Mouse (Mus musculus) lung, embryonic 15.5 days (tissue): ENCODE results near the gene Patj. TPM values are rescaled to one million over a fixed set of nuclear protein-coding genes. Genes with fewer than 3 reads are reported as not detected.
"Not testable (repeated sequence)": the region's sequence is repeated elsewhere in the genome, so short reads cannot be mapped to it uniquely, and the experiment has no call there.

Source experiments
- ATAC-seq: fragments of 200-750 bp; cut with Nextera tagmentation; 2 replicates; pipeline ENCODE4 v1.8.0; 2017; ENCODE audit warnings: moderate number of reproducible peaks, borderline replicate concordance; ENCODE audit not compliant: low FRiP score, low TSS enrichment; ENCODE audit errors: extremely low read depth
- H3K27ac ChIP-seq: fragments of 300-500 bp; sonication (generic); 2 replicates; pipeline ENCODE4 v1.5.1; 2015; ENCODE audit warnings: moderate library complexity, mild to moderate bottlenecking, inconsistent platforms
- H3K27me3 ChIP-seq: fragments of 300-500 bp; sonication (generic); 2 replicates; pipeline ENCODE4 v1.6.1; 2015; ENCODE audit warnings: inconsistent platforms
- H3K36me3 ChIP-seq: fragments of 300-500 bp; sonication (generic); 2 replicates; pipeline ENCODE4 v1.6.1; 2015; ENCODE audit warnings: inconsistent platforms
- H3K4me1 ChIP-seq: fragments of 300-500 bp; sonication (generic); 2 replicates; pipeline ENCODE4 v1.6.1; 2015; ENCODE audit warnings: inconsistent platforms
- H3K4me2 ChIP-seq: fragments of 300-500 bp; sonication (generic); 2 replicates; pipeline ENCODE4 v1.6.1; 2015; ENCODE audit warnings: inconsistent platforms, mild to moderate bottlenecking, moderate library complexity
- H3K4me3 ChIP-seq: fragments of 300-500 bp; sonication (generic); 2 replicates; pipeline ENCODE4 v1.5.1; 2015; ENCODE audit warnings: mild to moderate bottlenecking, inconsistent platforms
- H3K9ac ChIP-seq: fragments of 300-500 bp; sonication (generic); 2 replicates; pipeline ENCODE4 v1.6.1; 2015; ENCODE audit warnings: inconsistent platforms
- H3K9me3 ChIP-seq: fragments of 300-500 bp; sonication (generic); 2 replicates; pipeline ENCODE4 v1.6.1; 2016; ENCODE audit warnings: inconsistent platforms
- WGBS: fragments of 180-500 bp; shearing (Covaris S2); methylation state at CpG from one replicate; pipeline ENCODE4 v1.1.7; 2015; 5-methylcytosine and 5-hydroxymethylcytosine counted together
- polyA plus RNA-seq: library from polyadenylated mRNA; unstranded; fragments of >200 nt; fragmentation: Nextera tagmentation; extraction: Ambion mirVana; gene quantifications from 2 replicates; pipeline ENCODE4 v1.2.1, GENCODE M21; 2015

Patj gene
- polyA plus RNA-seq, 1 experiment from 2014 or later, result 23.8 TPM

DNA sequence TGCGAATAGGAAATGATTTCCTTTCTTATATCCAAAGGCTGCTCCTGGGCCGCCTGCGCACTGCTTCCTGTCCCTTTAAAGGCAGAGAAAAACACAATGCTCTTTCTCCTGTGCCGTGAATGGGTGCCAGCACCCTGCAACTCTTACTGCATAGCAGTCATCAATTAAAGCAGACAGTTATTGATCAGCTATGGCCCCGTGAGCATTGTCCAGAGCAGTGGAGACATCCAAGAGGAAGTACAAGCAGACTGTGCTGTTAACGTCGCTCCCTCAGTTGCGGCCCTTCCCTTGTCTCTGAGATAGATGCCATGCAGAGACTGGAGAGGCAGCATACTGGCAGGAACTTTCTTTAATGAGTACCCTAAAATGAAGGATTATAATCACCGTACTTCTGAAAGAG, 292.9 kb downstream of the Patj start:
- Histone ChIP-seq H3K4me1 (no peaks in the 10 kb centered on the region), H3K4me2 (no peak overlapping the region), H3K27ac (no peak overlapping the region), H3K27me3 (no peaks in the 10 kb centered on the region), H3K9me3 (no peaks in the 10 kb centered on the region), H3K36me3 (0 out of 2 replicates have a peak, but pooled peaks cover 3% of the 10 kb centered on the region), H3K9ac (no peak overlapping the region), H3K4me3 (no peak overlapping the region)
- ATAC-seq, result no peak
- WGBS, result 76% methylated on average over 9 of the region's 9 CpGs

DNA sequence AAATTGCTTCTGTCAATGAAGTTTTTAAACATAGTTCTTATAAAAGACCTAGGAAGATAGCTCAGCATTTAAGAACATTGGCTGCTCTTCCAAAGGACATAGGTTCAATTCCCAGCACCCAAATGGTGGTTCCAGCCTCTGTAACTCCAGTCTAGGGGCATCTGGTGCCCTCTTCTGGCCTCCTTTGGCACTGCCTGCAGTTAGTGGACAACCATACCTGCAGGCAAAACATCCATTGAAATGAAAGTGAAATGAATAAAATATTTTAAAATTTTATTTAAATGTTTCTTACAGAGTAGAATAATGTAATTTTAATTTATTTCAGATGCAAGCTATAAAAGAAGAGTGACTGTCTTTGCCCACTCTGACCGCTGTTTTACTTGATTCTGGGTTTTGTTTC, 294.4 kb downstream of the Patj start:
- ATAC-seq, result no peak
- Histone ChIP-seq H3K9ac (no peak overlapping the region), H3K4me1 (no peaks in the 10 kb centered on the region), H3K36me3 (0 out of 2 replicates have a peak, but pooled peaks cover 3% of the 10 kb centered on the region), H3K27ac (no peak overlapping the region), H3K9me3 (no peaks in the 10 kb centered on the region), H3K4me2 (no peak overlapping the region), H3K4me3 (no peak overlapping the region), H3K27me3 (no peaks in the 10 kb centered on the region)
- WGBS, result 86% methylated on average over 1 of the region's 1 CpGs

DNA sequence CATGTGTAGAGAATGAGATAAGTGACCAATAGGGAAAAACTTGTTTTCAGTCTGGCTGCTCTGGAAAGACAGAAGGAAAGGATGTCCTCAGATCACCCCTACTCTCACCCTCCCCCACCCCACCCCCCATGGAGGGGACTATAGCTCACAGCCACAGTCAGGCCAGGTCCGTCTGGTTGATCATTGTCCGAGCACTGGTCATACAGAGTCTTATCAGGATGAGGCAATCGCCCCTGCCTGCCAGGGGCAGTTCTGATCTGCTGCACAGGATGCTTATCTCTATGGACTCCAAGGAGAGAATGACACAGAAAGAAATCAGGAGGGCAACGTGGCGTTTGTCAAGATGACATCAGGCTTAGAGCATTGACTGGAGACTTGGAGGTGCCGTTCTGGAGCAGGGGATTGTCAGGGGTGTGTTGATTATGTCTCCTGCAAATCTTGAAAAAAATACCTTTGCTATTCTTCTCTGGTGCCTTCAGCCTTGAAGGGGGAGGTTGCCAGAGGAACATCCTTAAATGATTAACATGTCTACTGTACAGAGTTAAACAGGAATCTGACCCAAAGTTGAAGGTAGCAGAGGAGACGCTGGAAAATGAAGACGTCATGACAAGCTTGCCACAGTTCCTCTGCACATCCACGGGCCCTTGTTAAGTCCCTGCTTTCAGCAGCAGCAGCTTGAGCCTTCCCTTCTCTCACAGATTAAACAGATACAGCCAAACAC, 298.0 kb downstream of the Patj start:
- 27% methylated on average over 9 of the region's 9 CpGs for WGBS
- Histone ChIP-seq H3K9me3 (no peaks in the 10 kb centered on the region), H3K9ac (no peak overlapping the region), H3K27me3 (no peaks in the 10 kb centered on the region), H3K4me1 (no peaks in the 10 kb centered on the region), H3K4me2 (no peak overlapping the region), H3K27ac (no peak overlapping the region), H3K4me3 (no peak overlapping the region), H3K36me3 (0 out of 2 replicates have a peak, but pooled peaks cover 3% of the 10 kb centered on the region)
- ATAC-seq, result no peak

DNA sequence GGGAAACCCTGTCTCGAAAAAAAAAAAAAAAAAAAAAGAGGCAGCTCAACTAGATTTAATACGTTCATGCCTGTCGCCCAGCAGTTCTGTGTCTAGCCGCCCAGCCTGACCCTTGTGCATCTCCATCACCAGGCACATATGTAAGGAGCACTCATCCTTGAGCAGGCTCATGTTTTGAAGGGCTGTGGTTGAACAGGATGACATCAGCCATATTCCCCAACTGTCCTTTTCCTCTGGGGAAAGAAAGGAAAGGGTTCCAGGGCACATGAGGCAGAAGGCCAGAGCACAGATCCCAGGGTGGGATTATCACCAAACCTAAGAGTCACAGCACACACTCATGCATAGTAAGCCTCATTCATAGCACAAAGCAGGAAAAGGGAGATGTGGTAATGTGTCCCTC, 302.3 kb downstream of the Patj start:
- no peaks in the 10 kb centered on the region for H3K27me3 ChIP-seq
- no peak overlapping the region for H3K4me2 ChIP-seq
- no peaks in the 10 kb centered on the region for H3K36me3 ChIP-seq
- 74% methylated on average over 4 of the region's 4 CpGs for WGBS
- H3K4me3 ChIP-seq, result no peak overlapping the region
- H3K4me1 ChIP-seq, result no peaks in the 10 kb centered on the region
- no peaks in the 10 kb centered on the region for H3K9me3 ChIP-seq
- ATAC-seq, result no peak
- H3K9ac ChIP-seq, result no peak overlapping the region
- no peak overlapping the region for H3K27ac ChIP-seq

DNA sequence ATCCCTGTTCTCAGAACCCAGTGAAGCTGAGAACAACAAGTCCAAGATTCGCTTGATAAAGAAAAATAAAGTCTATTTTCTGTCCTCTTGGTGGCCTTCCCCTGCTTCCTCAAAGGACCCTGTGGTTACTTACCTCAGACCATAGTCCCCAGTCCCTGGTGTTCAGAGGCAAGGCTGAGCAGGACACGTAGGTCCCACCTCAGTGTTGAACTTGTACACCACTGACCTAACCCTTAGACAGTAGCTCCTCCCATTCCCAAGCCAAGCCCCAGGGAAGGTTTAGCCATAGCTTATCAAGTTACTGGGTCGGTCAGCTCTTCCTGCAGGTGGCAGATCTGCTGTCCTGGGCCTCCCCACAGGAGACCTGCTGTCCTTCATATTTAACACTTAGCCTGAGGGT, 303.3 kb downstream of the Patj start:
- Histone ChIP-seq H3K9me3 (no peaks in the 10 kb centered on the region), H3K36me3 (no peaks in the 10 kb centered on the region), H3K27ac (no peak overlapping the region), H3K4me1 (no peaks in the 10 kb centered on the region), H3K27me3 (no peaks in the 10 kb centered on the region), H3K4me2 (no peak overlapping the region), H3K9ac (no peak overlapping the region), H3K4me3 (no peak overlapping the region)
- WGBS, result 53% methylated on average over 3 of the region's 3 CpGs
- ATAC-seq, result no peak

DNA sequence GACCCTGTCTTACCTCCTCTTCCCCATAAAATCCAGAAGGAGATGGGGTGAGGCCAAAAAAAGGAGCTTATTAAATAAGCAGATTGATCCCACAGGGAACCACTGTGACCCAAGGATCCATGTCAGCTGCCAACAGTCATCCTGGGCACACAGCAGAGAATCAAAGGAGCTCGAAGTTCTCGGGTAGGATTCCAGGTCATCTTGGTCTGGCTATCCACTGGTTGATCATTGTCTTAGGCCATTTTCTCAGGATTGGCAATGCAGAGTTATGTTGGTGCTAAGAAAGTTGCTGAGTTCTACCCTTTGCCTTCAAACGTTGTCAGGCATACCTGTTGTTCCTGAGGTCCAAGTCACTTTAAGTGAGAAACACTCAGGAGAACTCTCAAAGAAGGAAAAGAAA, 304.6 kb downstream of the Patj start:
- Histone ChIP-seq H3K4me2 (no peak overlapping the region), H3K4me3 (no peak overlapping the region), H3K27ac (no peak overlapping the region), H3K27me3 (no peaks in the 10 kb centered on the region), H3K4me1 (no peaks in the 10 kb centered on the region), H3K36me3 (no peaks in the 10 kb centered on the region), H3K9ac (no peak overlapping the region), H3K9me3 (no peaks in the 10 kb centered on the region)
- 93% methylated on average over 3 of the region's 3 CpGs for WGBS
- ATAC-seq, result no peak

DNA sequence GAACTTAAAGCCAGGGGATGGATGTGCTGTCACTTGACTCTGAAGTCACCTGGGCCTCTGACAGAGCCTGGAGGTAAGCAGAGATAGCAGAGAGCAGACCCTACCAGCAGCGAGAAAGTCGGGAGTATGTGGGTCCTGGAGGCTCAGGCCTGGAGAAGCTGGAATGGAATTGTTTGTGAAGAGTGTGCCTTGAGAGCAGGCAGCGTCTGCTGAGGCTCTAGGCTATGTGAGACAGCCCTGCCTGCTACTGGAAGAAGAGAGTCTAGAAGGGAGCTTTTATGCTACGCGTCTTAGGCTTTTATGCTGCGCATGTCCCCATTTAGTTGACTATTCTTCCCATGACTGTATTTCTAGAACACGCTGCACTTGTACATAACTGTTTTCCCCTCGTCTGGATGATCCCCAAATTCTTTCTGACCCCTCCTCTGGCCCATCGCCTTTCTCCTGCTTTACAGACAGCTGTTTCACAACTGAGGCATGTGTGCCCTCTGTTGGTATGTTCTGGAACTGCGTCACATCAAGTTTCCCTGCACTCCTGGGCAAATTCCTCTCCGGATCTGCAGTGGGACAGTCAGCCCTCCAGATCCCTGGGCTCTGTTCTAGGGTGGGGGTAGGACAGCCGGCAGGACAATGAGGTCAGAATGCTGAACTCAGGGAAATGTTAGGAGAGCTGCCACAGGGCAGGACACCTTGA, 306.8 kb downstream of the Patj start:
- H3K4me1 ChIP-seq, result no peaks in the 10 kb centered on the region
- H3K36me3 ChIP-seq, result no peaks in the 10 kb centered on the region
- H3K27ac ChIP-seq, result no peak overlapping the region
- no peaks in the 10 kb centered on the region for H3K27me3 ChIP-seq
- H3K9ac ChIP-seq, result no peak overlapping the region
- no peaks in the 10 kb centered on the region for H3K9me3 ChIP-seq
- H3K4me2 ChIP-seq, result 0 out of 2 replicates have a peak overlapping the region, but pooled peaks have one; percentile 14
- no peak; the same call in 1 of the 2 replicates for ATAC-seq
- 25% methylated on average over 12 of the region's 12 CpGs for WGBS
- H3K4me3 ChIP-seq, result no peak overlapping the region

DNA sequence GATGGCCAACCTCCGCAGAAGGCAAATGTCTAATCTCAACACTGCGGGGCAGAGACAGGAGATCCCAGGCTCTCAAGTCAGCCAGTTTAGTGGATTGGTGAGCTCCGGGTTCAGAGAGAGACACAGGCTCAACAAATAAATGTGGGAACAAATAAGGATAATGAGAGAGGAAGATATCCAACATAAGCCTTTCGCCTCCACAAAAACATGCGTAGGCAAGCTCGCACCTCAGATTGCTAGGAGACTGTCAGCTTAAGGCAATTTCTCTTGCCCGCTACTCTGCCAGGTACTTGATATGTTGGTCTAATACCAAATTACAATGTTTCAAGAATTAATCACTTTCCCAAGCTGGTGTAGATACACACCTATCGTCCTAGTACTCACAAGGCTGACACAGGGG, 315.3 kb downstream of the Patj start:
- WGBS, result 90% methylated on average over 8 of the region's 8 CpGs
- no peak overlapping the region for H3K4me3 ChIP-seq
- no peak for ATAC-seq

DNA sequence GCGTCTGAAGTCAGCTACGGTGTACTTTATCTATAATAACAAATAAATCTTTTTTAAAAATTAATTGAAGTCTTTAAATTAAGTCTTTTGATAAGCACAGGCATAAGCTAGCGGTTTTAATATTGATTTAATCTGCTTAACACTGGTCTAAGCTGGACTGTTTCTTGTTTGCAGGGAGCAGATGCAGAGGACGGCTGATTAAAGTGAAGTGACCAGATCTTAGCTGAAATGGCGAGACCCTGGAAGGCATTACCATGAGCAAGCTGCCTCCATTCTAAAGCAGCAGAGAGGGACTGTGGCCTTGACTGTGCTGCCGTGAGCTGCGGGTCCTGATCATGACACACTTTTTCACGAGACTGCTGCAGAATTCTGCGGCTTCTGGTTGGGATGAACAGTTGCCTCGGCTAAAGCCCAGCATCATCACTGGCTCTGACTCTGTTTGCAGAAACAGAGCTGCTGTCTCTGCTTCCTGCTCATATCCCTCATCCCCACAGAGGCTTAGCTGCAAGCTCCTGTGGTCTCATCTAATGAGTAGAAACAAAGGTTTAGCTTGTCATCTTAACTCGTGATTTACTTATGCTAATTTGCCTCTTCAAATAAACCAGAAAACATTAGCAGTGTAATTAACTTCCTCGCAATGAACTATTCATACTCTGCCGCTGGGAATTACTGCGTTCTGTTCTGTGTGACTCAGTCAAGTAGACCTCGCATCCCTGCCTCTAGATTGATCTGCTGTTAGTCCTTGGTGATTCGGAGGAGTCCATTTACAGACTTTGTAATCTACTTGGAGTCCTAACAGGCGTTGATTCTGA, 322.4 kb downstream of the Patj start:
- Histone ChIP-seq H3K4me3 (no peak overlapping the region), H3K27me3 (no peaks in the 10 kb centered on the region), H3K9ac (no peak overlapping the region), H3K4me2 (no peak overlapping the region), H3K36me3 (no peaks in the 10 kb centered on the region), H3K9me3 (no peaks in the 10 kb centered on the region), H3K4me1 (no peaks in the 10 kb centered on the region), H3K27ac (no peak overlapping the region)
- 83% methylated on average over 17 of the region's 17 CpGs for WGBS
- ATAC-seq, result no peak

More for the DNA sequence above, 315.3 kb downstream of the Patj start:
- Histone ChIP-seq H3K9me3 (no peaks in the 10 kb centered on the region), H3K4me2 (no peak overlapping the region), H3K4me1 (no peaks in the 10 kb centered on the region), H3K27me3 (no peaks in the 10 kb centered on the region), H3K36me3 (no peaks in the 10 kb centered on the region), H3K9ac (no peak overlapping the region), H3K27ac (no peak overlapping the region)

DNA sequence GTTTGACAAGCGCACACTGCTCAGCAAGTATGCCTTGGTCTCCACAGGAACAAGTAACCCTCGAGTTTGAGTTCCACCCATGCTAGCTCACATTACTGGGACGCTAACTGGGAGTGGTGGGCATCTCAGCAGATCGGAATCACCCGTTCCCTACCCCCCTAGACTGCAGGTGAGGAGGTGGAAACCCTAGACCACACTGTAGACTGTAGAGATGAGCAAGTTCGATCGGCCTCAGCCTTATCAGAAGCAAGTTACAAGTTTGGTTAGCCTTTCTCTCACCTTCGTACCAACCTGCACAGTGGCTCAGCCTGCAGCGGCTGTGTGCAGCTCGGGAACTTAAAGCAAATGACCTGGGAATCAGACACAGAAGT, 322.9 kb downstream of the Patj start:
- WGBS, result 78% methylated on average over 10 of the region's 10 CpGs
- Histone ChIP-seq H3K27me3 (no peaks in the 10 kb centered on the region), H3K4me1 (no peaks in the 10 kb centered on the region), H3K27ac (no peak overlapping the region), H3K4me2 (no peak overlapping the region), H3K4me3 (no peak overlapping the region), H3K9me3 (no peaks in the 10 kb centered on the region), H3K36me3 (no peaks in the 10 kb centered on the region), H3K9ac (no peak overlapping the region)
- no peak for ATAC-seq

DNA sequence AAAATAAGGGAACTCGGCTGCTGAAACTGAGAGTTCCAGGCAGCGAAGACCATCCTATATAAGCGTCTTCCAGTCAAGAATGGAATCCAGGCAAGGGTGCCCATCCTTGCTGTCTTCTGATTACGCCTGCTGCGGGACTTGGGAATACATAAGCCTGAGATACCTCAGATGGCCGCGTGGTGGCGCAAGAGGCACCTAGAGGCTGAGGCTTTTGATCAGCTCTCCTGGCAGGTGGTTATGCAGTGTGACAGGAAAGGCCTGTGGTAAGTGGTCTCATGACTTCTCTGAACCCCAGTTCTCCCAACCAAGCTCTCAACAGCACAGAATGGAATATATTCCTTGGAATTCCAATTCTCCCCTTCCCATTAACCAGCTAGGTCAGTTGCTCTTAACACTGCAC, 326.9 kb downstream of the Patj start:
- Histone ChIP-seq H3K9ac (no peak overlapping the region), H3K9me3 (no peaks in the 10 kb centered on the region), H3K4me1 (peaks cover 3% of the 10 kb centered on the region; the same call in 1 of the 2 replicates), H3K36me3 (no peaks in the 10 kb centered on the region), H3K27me3 (peaks cover 10% of the 10 kb centered on the region), H3K27ac (no peak overlapping the region), H3K4me3 (no peak overlapping the region), H3K4me2 (no peak overlapping the region)
- WGBS, result 13% methylated on average over 8 of the region's 8 CpGs
- ATAC-seq, result no peak

DNA sequence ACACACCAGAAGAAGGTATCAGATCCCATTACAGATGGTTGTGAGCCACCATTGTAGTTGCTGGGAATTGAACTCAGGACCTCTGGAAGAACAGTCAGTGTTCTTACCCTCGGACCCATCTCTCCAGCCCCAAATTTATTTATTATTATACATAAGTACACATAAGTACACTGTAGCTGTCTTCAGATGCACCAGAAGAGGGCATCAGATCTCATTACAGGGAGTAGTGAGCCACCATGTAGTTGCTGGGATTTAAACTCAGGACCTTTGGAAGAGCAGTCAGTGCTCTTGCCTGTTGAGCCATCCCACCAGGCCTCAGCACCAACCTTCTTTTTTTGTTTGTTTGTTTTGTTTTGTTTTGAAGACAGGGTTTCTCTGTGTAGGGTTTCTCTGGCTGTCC, 329.1 kb downstream of the Patj start:
- 90% methylated on average over 1 of the region's 1 CpGs for WGBS
- not testable (repeated sequence) for ATAC-seq, H3K9me3 ChIP-seq, H3K9ac ChIP-seq, H3K36me3 ChIP-seq, H3K27ac ChIP-seq, H3K4me2 ChIP-seq, H3K4me3 ChIP-seq
- Histone ChIP-seq H3K4me1 (peaks cover 13% of the 10 kb centered on the region), H3K27me3 (peaks cover 13% of the 10 kb centered on the region)
